Mouse (Mus musculus) olfactory bulb, adult 2 months (tissue): ENCODE measurements around the gene Ebi3.

Experiments used
- CTCF ChIP-seq: fragments of 200-500 bp; IDR thresholded peaks from 2 replicates; pipeline ENCODE4 v1.5.1; 2012; ENCODE audit warnings: low read depth, mild to moderate bottlenecking, low read length, moderate library complexity; ENCODE audit not compliant: insufficient read depth
- POLR2A ChIP-seq: fragments of 200-500 bp; IDR thresholded peaks from 2 replicates; pipeline ENCODE4 v1.6.1; 2012; ENCODE audit warnings: mild to moderate bottlenecking, low read depth, low read length, moderate library complexity; ENCODE audit not compliant: insufficient read depth

DNA sequence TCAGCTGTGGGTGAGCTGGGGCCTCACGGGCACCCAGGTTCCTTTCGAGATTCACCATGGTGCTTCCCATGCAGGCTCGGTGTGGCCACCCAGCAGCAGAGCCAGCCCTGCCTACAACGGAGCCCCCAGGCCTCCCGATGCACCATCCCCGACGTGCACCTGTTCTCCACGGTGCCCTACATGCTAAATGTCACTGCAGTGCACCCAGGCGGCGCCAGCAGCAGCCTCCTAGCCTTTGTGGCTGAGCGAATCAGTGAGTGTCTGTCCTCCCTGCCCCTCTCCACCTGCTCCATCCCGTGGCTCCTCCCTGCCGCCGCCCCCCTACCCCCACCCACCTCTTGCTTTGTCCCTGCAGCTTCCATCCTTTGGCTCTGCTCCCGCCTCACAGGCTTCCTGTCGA, 1.8 kb downstream of the Ebi3 start:
- TF ChIP-seq POLR2A (no peak), CTCF (no peak)
